Mouse (Mus musculus) cerebellum, postnatal 10 days (tissue): Measurements from ENCODE around the gene Vmn1r137.
"Not testable (repeated sequence)": the region's sequence is repeated elsewhere in the genome, so short reads cannot be mapped to it uniquely, and the experiment has no call there.

ENCODE experiments used
- DNase-seq, 2 experiments: peaks; one replicate each; pipeline ENCODE4 v3.0.0; 2021; ENCODE audit warnings: mixed read lengths in 2 of 2

Gene Vmn1r137

GRCm38 (mm10) chr7:21994287-21994686 is at the start of gene Vmn1r137:
TSS of gene Vmn1r137 (plus strand) at chr7:21994587.
- DNase-seq, result not testable (repeated sequence)

- not testable (repeated sequence) for DNase-seq
Measured at GRCm38 (mm10) chr7:22028797-22029196, 34.4 kb downstream of the Vmn1r137 start, which contains the start of gene Vmn1r138. TSS of gene Vmn1r138 (minus strand) at chr7:22028897.
